Mouse (Mus musculus) cerebellum, postnatal 4 days (tissue): ENCODE data around the gene Rpl37.

ENCODE experiments used
- DNase-seq, 2 experiments: peaks; one replicate each; pipeline ENCODE4 v3.0.0; 2022; ENCODE audit warnings: low spot score in 2 of 2, mixed read lengths in 1 of 2

The Rpl37 gene

DNA sequence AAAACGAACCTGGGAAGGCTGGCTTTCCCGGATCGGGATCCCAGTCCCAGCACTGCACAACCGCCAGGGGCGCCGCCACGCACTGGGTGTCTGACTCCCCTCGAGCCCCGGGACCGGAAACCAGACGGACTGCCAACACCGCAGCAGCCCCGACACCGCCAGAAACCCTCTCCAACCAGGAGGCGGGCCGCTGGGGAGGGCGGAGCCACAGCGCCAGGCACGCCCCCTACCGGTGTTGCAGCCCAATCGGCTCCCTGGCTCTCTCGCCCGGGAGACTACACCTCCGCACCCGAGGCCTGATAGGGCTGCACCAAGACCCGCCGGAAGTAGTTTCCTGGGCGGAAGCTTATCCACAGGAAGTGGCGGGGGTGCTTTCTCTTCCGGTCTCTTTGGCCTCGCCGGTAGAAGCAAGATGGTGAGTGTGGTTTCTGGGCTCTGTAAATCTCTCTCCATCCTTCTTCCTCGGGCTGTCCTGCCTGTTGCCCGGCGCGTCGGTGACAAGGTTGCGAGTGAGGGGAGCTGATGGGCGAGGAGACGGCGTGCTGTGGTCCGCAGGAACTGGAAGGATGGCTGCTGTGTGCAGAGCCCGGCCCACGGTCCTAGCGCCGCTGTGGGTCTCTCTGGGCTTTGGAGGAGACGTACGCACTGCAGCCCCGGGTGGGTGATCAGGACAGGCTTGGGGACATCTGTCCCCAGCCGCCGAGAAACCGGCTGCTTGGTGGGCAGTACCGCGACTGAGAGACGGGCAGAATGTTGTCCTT lies at the start of gene Rpl37:
Gene Rpl37, plus strand, starts transcription at position 376 of the 761 bp plus-strand sequence.
- DNase-seq, result peak; percentile 98 to 99

DNA sequence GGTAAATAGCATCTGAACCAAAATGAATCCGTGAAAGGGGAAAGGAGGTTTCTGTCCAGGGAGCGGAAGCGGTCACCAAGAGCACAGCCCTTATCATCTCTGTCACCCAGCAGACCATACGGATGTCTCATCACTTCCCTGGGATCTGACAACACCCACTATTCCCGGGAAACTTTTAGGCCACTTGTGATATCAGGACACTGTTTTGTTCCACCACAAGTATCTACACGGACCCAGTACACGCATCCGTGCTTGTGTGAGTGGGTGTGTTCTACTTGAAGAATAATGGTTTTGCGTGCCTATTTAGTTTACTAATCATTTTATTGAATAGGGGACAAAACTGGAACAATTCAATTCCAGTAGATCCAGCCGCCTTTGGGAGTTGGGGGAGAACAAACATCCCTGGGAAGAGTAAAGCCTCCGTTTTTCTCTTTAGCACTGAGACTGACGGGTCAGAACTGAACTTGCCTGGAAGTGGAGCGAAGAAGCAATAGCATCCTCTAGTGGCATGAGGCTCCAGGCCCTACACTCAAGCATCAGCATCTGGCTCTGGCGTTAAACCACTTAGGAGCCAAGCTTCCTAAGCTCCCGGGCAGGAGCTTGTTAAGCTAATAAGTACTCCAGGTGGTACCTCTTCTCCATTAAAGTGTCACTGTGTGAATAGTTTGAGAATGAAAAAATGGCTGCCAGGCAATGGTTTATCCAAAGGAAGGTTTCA lies 47.5 kb upstream of the Rpl37 start:
- peak in 1 of 2 experiments; percentile 29 for DNase-seq

DNA sequence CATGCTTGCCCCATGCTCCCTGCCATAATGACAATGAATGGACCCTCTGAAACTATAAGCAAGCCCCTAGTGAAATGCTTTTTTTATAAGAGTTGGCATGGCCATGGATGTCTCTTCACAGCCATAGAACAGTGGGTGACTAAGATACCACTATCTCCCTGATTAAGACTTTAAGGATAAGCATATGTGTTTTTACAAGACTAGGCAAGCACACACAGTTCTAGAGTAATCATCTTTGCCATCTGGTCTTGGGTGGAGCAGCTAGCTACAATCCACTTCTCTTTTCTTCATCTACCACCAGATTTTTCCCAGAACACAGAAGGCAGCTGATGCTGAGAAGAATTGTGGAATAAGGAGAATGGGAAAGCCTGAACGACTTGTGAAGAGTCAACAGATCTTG lies 35.2 kb upstream of the Rpl37 start:
- DNase-seq, result no peak

DNA sequence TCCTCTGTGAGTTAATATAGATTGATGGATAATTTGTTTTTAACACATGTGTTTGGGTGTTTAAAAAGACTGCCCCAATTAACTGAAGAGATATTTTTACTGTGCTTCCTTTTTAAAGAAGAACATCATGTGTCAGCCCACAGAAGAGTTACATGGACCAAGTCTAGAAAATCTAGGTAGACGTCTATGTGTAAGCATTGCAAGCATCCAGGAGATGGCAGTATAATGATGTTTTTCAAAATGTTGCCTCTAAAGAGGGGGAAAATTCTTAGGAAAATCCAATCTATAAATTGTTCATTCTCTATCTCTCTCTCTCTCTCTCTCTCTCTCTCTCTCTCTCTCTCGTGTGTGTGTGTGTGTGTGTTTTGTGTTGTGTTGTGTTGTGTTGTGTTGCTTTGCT lies 30.3 kb upstream of the Rpl37 start:
- DNase-seq, result no peak

DNA sequence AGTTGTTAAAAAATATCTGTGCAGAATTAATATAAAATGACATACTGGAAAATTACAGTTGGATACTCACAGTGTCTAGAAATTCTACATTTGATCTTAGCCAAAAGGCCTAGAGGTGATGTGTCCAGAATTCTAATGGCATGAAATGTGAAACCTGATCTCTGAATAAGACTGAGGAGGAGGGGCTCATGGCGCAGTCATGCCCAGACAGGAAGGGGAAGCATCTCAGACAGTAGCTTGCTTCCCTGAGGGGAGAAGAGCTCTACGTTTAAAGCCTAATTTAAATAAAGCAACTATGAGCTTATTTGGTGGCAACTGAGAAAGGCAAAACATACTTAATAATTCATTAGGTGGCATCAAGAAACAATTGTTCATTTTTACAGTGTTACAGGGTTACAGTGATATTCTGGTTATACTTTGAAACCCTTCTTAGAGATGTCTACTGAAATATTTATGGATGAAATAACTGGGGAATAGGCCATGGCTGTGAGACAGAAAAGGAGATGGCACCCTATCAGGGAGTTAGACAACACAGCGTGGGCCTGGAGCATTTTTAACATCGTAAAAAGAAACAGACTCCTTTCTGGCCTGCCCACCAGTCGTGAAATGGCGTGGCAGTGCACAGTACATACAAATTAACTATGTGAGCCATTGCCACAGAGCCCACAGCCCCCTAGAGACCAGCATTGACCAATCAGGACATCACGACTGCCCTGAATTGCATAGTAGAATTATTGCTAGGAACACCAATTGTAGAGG lies 27.4 kb upstream of the Rpl37 start:
- no peak for DNase-seq

DNA sequence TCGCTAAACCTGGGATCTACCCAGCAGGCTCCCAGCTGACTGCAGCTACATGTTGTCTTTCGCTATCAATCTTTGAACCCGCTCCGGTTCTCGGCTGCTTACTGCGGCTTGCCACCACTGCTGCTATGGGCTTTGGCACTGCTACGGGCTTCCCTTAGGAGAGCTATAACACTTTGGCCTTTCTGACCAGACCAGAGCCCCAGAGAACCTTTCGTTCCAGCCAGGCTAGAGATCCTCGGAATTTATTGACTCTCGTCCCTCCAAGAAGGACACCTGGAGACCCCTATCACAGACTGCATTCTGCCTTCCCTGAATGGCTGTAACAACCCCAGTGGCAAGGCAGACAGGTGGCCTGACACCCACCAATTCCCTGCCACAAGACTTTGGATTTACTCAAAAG lies 26.3 kb upstream of the Rpl37 start:
- no peak for DNase-seq

DNA sequence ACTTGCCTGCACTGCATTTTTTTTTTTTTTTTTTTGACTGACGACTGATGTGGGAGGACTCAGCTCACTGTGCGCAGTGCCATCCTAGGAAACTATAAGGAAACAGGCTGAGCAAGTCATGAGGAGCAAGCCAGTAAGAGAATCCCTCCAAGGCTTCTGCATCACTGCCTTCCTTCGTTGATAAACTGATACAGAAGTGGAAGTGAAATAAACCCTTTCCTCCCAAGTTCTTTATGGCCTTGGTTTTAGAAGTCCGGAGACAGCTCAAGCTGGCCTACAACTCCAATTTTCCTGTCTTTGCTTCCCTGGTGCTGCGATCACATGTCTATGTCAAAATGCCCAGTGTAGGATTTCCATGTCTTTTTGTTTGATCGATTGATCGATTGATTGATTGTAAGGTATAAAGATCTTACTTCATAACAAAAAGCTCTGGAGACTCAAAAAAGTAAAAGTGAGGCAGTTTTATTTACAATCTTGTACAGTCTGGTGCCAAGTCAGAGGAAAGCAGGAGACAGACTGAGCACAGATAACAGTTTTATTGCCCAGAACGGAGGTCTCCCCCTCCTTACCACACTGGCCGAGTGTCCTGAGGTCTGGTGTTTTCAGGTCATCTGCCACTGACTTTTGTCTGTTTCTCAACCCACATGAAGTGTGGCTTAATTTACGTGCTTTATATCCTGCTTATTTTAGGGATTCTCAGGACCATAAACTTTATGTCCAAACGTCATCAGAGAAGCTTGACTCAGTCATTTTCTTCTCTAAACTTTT lies 20.7 kb upstream of the Rpl37 start:
- DNase-seq, result no peak

DNA sequence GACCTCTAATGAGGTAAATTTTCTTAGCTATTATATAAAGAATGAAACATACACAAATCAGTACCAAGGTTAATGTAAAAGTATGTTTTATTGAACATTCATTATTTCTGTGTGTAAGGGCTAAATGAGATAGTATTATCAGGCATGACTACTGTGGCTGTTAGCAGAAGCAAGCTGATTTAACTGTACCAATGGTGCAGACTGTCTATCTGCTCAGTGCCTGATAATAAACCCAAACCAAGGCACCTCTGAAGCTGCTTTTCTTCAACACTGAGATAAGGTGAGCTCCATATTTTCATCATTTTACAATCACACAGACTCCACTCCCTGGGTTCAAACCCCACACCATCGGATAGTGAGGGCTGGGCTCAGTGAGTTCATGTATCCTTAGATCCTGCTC lies 19.1 kb upstream of the Rpl37 start:
- DNase-seq, result no peak

DNA sequence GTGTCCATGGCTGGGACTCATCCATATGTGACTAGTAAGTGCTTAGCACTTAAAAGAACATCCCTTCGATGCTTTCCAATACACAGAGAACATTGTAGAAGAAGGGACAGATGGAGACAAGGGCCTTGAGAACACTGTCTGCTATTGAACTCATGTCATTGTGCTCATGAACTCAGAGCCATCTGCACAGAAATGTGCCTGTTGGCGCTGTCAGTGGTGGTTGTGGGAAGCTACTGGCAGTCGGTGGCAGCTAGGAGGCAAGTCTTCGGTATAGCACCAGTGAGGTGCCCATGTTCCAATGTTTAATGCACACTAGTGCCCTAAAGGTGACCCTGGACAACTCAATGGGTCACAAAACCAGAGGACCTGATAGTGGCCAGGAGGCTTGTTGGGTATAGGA lies 14.1 kb upstream of the Rpl37 start:
- no peak for DNase-seq

DNA sequence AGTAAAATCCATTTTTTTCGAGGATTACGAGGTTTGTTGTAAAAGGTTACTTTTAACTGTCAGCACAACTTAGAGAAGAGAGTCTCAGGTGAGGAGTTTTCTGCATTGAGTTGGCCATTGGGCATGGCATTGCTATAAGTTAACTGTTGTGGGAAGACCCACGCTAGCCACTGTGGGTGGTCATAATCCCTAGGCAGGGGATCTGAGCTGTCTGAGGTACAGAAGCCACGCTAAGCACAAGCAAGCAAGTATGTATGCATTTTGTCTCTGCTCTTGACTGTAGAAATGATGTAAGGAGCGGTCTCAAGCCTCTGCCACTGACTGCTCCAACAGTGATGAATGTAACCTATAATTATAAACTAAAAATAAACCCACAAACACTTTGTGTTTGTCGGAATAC lies 10.6 kb upstream of the Rpl37 start:
- no peak for DNase-seq

DNA sequence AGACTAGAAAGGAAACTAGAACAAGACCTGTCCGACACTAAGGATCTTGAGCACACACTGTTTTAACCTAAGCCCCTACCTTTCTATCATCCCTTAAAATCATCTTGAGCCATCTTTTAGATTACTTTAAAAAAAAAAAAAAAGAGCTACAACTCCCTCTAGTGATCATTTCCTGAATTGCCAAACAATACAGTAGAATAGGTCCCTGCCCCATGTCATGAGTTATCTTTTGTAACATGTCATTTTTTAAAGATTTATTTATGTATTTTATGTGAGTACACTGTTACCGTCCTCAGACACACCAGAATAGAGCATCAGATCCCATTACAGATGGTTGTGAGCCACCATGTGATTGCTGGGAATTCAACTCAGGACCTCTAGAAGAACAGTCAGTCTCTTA lies 10.2 kb upstream of the Rpl37 start:
- DNase-seq, result no peak

DNA sequence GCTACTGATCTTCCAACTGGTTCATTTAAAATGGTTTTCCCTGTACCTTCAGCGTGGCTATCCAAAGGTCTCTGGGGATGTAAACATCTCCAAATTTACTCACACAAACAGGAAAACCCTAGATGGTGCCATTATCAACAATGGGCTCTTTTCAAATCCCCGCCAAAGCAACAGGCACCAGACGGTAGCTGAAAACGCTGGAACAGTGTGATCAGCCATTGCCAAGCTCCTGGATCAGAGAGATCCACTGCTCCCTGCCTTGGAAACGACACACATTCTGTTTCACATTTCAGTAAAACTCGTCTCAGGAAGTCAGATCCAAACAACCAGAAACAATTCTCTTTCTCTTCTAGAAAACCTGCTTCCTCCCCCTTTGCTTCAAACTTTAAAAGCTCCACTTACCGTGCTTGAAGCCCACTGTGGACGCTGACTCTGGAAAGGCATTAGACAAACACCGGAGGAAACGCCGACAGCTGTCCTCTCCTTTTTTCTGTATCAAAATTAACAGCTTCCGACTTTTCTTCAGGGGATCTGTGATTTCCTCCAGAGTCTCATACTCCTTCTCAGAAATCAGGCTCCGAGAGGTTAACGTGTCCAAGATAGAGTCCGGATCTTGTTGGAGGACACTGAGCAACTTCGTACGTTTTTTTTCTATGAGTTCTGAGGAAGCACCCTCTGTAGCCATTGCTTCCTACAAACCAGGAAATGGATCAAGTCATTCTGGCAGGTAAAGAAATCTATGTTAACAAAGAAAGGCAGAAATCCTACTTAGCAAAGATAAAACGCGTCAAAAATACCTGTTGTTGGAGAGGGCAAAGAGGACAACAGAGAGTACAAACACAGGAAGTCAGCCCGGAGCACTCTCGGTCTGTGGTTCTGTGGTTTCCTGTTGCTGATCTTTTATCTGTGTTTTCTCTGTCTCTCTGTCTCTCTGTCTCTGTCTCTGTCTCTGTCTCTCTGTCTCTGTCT lies 8.5 kb upstream of the Rpl37 start, which contains the start of gene Card6:
Gene Card6, minus strand, starts transcription at position 854 of the 969 bp plus-strand sequence.
- DNase-seq, result no peak

DNA sequence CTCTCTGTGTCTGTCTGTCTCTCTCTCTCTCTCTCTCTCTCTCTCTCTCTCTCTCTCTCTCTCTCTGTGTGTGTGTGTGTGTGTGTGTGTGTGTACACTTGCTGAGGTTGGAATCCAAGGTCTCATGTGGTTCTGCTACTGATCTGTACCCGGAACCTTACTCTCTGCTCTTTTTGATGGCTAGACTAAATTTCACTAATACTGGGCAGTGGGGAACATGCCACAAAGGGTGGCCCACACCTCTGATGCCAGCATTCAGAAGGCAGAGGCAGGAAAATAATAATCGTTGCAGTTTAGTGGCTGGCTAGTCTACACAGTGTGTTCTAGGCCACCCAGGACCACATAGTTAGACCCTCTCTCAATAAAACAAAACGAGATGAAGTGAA lies 7.8 kb upstream of the Rpl37 start:
- DNase-seq, result no peak

DNA sequence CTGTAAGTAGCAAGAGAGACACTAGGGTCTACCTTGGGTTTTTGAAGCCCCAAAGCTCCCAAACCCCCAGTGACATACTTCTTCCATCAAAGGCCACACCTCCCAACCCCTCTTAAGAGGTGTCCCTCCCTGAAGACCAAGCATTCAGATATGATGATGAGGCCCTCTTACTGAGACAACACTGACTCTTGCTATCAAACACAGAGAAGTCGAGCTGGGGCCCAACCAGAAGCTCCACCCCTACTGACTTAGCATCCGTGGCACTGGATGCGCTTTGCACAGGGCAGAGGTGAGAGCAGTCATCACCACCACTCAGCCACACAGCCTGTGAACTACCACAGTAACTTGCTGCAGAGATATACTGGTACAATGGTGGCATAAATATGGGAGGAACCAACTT lies 3.8 kb upstream of the Rpl37 start:
- DNase-seq, result no peak

DNA sequence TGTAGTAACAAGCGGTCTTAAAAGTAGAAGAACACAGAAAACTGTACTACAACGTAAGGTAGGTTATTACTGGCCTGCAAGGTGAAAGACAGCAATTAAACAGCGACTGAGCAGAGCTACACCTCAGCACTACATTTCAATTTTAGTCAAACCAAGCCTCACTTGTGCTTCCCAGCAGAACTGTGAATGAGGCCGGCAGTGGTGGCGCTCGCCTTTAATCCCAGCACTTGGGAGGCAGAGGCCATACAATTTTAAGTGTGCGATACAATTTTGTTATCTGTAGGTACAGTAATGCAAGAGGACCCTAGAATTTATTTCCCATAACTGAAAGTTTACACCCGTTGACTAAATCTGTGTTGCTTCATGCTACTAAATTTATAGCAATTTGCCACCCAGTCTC lies 1.3 kb upstream of the Rpl37 start:
- no peak for DNase-seq

DNA sequence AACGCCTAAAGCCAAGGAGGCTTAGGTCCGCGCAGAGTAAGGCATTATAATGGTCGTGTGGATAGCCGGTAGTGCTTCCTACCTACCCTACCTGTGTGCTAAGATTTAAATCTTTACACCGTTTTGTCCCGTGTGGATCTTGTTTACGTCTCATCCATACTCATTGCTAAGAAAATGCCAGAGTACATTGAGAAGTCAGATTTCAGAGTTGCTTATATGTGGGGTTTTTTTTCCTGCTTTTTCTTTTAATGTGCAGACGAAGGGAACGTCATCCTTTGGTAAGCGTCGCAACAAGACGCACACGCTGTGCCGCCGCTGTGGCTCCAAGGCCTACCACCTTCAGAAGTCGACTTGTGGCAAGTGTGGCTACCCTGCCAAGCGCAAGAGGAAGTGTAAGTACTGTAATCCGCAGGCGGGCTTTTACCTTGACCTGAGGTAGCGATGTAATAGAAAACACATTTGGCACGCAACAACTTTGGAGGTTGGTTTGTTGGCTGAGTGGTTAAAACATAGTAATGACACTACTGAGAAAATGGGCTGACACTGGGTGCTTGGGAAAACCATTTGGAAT lies 671 bp downstream of the Rpl37 start:
- DNase-seq, result no peak

DNA sequence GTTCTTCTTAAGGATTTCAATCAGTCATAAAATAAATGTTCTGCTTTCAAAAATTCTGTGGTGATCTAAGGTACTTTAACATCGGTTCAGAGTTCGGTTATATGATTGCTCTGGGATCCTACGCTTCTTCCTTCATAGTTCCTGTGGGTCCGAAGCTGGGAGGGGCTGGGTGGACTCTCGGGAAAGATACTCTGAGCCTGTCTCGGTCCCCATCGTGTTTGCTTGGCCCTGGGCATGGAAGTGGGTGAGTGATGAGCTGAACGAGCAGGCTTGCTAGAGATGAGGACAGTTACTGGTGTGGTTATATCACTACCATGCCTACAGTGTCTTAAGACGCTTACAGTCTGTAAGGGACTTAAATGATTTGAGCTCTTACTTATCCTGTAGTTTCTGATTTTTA lies 2.2 kb downstream of the Rpl37 start:
- no peak for DNase-seq

DNA sequence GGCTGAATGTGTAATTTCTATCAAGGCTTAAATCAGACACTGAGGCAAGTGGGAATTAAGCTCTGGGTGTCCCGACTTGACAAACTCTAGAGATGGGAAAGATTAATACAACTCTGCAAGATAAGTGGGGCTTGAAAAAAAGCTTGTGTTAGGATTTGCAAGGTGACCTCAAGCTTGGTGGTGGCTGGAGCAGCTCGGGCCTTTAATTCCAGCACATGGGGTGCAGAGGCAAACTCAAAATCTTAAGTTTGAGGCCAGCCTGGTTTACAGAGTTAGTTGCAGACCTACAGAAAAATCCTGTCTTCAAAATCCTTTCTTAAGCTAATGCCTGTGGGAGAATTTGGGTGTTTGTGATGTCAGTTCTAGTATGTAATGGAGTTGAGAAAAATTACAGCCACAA lies 2.7 kb downstream of the Rpl37 start:
- DNase-seq, result no peak

DNA sequence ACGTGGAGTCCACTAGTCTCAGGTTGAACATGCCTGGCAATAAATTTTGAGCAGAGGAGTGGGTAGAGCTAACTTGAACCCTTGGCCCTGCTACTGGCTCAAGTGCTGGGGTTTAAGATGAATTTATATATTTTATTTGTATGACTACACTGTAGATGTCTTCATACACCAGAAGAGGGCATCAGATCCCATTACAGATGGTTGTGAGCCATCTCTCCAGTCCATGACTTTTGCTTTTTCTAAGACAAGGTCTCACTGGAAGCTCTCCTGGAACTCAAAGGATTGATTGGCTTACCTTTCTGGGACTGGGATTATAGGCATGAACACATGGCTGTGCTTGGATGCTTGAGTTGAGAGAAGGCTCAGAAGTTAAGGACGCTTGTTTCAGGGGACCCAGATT lies 3.3 kb downstream of the Rpl37 start:
- no peak for DNase-seq

DNA sequence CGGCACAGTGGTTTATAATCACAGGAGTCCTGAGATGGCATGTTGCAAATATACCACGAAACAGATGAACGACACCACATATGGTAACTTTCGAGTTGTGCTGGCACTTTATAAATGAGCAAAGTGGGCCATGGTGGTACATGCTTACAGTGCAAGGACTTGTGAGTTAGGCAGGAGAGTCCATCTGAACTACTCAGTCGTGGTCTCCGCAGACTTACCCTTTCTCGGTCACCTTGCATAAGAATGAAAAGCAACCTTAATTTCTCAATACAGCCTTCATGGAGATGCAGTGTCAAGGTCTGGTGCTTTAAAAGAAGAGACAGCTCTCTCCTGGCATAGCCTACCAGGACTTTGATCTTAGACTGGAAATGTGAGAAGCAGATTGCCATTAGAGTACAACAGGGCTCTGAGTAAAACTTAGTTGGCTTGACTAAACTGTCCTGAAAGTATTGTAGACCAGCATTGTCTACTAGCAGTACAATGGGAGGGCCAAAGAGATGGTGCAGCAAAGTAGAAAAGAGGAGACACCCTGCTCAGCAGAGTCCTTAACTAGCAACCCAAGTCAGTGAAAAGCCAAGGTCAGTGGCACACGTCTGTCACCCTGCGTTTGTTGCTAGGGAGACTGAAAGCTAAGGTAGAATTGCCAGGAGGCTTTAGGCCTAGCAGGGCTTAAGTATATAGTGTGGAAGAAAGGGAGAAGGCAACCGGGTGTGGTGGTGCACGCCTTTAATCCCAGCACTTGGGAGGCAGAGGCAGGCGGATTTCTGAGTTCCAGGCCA lies 5.3 kb downstream of the Rpl37 start:
- no peak for DNase-seq
